Mouse (Mus musculus) right cerebral cortex, postnatal 4 days (tissue): ENCODE measurements at regions not wholly inside any gene's neighbourhood (a gene's known extent, or its start where the extent isn't known, plus 50 kb on each side); places are given as distances from the start of the nearest gene placed in this dataset.
"Not testable (repeated sequence)": the region's sequence is repeated elsewhere in the genome, so short reads cannot be mapped to it uniquely, and the experiment has no call there.

Source experiments
- DNase-seq: peaks from one replicate; pipeline ENCODE4 v3.0.0-alpha.2; 2022

GRCm38 (mm10) chr19:3158149-3158548 is 124.6 kb upstream of the Mrpl21 start:
- DNase-seq = not testable (repeated sequence)

DNA sequence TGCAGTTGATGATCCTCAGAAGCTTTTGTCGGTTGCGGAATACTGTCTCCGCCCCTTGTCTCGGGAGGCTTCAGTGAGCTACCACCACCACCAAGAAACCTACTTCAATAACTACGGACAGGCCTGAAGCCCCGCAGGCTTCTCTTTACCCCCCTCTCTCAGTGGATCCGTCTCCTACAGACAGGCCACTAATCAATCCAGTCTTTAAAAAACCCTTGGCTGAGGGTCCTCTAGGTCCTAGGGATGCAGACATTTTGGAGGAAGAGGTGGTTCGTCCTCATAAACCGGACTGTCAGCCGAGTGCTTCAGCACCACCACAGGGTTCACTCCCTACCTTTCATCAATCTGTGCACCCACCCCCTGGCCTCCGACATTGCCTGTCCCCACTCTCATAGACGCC is 123.4 kb upstream of the Mrpl21 start:
- DNase-seq = no peak

DNA sequence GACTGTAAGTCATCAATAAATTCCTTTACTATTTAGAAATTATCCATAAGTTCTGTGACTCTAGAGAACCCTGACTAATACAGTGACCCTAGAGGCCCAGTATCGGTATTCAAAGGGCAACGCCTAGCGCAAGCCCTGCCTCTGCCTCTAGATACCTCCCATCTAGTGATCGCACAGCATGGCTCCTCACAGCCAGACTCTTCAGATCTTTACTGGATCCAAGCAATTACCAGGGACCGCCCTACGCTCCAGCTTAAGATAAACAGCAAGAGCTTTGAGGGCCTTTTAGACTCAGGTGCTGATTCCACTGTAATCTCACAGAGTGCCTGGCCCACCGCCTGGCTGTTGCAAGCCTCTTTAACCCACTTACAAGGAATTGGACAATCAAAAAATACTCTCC is 115.0 kb upstream of the Mrpl21 start:
- no peak for DNase-seq

GRCm38 (mm10) chr19:3182625-3183024 is 100.1 kb upstream of the Mrpl21 start:
- DNase-seq = no peak

GRCm38 (mm10) chr19:3192644-3193043 is 90.1 kb upstream of the Mrpl21 start:
- no peak for DNase-seq

- not testable (repeated sequence) for DNase-seq
Measured at GRCm38 (mm10) chr19:3204504-3204903, 78.2 kb upstream of the Mrpl21 start.

- DNase-seq = not testable (repeated sequence)
Measured at GRCm38 (mm10) chr19:3205406-3205805, 77.3 kb upstream of the Mrpl21 start.

- DNase-seq = peak; percentile 31
Measured at GRCm38 (mm10) chr19:3208283-3208682, 74.4 kb upstream of the Mrpl21 start.
